Mouse (Mus musculus) cerebellum, adult 2 months (tissue): Measurements from ENCODE around the gene Atp8b2. TPM values are rescaled to one million over a fixed set of nuclear protein-coding genes. Genes with fewer than 3 reads are reported as not detected.
A peak's percentile ranks its signal among the peaks of the same experiment; 100 is the strongest.

Experiments
- DNase-seq, 2 experiments: peaks; one replicate each; pipeline ENCODE4 v3.0.0; 2021
- H3K27ac ChIP-seq: fragments of 200-500 bp; 2 replicates; pipeline ENCODE4 v1.5.1; 2012; ENCODE audit warnings: low read length, control low read depth, inconsistent platforms; ENCODE audit not compliant: insufficient read depth
- H3K27me3 ChIP-seq: fragments of 200-500 bp; 2 replicates; pipeline ENCODE4 v1.6.1; 2012; ENCODE audit warnings: inconsistent platforms, mild to moderate bottlenecking, low read length, moderate library complexity; ENCODE audit not compliant: control insufficient read depth, insufficient read depth
- H3K4me1 ChIP-seq: fragments of 200-500 bp; 2 replicates; pipeline ENCODE4 v1.6.1; 2011; ENCODE audit warnings: low read length; ENCODE audit not compliant: control insufficient read depth, insufficient read depth
- H3K4me3 ChIP-seq: fragments of 200-500 bp; replicated peaks from 2 replicates; pipeline ENCODE3; 2011; ENCODE audit warnings: mild to moderate bottlenecking, low read depth, low read length, control low read depth; ENCODE audit not compliant: insufficient read depth
- CTCF ChIP-seq: fragments of 200-500 bp; IDR thresholded peaks from 2 replicates; pipeline ENCODE4 v1.5.1; 2011; ENCODE audit warnings: low read depth, mild to moderate bottlenecking, control low read depth, low read length, moderate library complexity, borderline replicate concordance; ENCODE audit not compliant: insufficient read depth
- POLR2A ChIP-seq: fragments of 200-500 bp; IDR thresholded peaks from 2 replicates; pipeline ENCODE4 v1.6.1; 2011; ENCODE audit warnings: low read length, control low read depth, borderline replicate concordance; ENCODE audit not compliant: insufficient read depth
- WGBS: fragments of 180-500 bp; shearing (Covaris S2); methylation state at CpG from one replicate; pipeline ENCODE4 v1.1.7; 2018; 5-methylcytosine and 5-hydroxymethylcytosine counted together
- polyA plus RNA-seq: library from polyadenylated mRNA; depleted of rRNA; stranded (reverse); fragments of >200 nt; gene quantifications from 2 replicates; pipeline ENCODE4 v1.2.3, GENCODE M21; 2012

Gene Atp8b2
- polyA plus RNA-seq, 1 experiment: 91.9 TPM

GRCm38 (mm10) chr3:89994807-89995515, 31.7 kb upstream of the Atp8b2 start:
- Histone ChIP-seq H3K27me3 (no peaks in the 10 kb centered on the region), H3K4me3 (no peak overlapping the region), H3K4me1 (no peaks in the 10 kb centered on the region), H3K27ac (no peak overlapping the region)
- WGBS: 83% methylated on average over 5 of the region's 5 CpGs
- TF ChIP-seq POLR2A: no peak
- no peak for TF ChIP-seq CTCF
- DNase-seq: no peak

DNA sequence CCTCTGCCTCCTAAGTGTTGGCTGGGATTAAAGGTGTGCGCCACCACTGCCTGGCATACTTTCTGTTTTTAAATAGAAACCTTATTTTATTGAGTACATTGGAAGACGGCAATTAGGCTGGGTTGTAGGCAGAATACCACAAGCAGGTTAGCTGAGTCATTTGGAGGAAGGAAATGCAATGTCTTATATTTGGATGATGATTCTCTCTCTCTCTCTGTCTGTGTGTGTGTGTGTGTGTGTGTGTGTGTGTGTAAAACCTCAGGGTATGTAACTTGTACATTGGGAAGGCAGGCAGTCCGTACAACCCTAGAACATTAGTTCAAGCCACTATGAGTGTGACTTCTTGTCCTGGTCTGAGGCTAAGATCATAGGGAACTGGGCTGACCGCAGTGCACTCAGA, 24.5 kb upstream of the Atp8b2 start:
- H3K4me3 ChIP-seq: no peak overlapping the region
- 91% methylated on average over 4 of the region's 4 CpGs for WGBS
- DNase-seq: no peak
- H3K4me1 ChIP-seq: no peaks in the 10 kb centered on the region
- no peaks in the 10 kb centered on the region for H3K27me3 ChIP-seq
- no peak overlapping the region for H3K27ac ChIP-seq
- TF ChIP-seq CTCF (no peak), POLR2A (no peak)

DNA sequence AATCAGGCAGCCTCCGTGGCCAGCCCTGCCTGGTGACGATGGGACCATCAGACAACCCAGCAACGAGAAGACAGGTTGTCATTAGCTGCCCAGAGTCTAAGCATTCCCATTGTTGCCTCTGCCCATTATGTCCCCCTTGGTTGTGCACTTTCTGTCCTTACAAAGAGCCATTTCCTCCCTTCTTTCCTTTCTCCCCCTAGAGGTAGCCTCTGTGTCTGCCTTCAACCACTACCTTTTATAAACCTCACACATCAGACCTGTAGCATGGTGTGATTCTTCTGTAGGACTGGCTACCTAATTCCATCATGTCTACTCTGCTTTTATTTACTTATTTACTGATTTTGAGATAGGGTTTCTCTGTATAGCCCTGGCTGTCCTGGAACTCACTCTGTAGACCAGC, 23.9 kb upstream of the Atp8b2 start:
- H3K27me3 ChIP-seq: no peaks in the 10 kb centered on the region
- no peak for DNase-seq
- no peak overlapping the region for H3K4me3 ChIP-seq
- TF ChIP-seq POLR2A: no peak
- no peak for TF ChIP-seq CTCF
- H3K27ac ChIP-seq: no peak overlapping the region
- no peaks in the 10 kb centered on the region for H3K4me1 ChIP-seq
- 55% methylated on average over 3 of the region's 3 CpGs for WGBS

DNA sequence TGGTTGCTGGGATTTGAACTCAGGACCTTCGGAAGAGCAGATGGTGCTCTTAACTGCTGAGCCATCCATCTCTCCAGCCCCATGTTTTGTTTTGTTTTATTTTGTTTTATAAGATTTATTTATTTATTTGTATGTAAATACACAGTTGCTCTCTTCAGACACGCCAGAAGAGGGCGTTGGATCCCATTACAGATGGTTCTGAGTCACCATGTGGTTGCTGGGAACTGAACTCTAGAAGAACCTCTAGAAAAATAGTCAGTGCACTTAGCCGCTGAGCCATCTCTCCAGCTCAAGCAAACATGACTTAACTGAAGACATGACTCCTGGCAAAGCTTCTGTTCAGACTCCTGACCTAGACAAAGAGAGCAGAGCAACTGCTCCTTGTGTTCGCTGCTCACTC, 19.1 kb upstream of the Atp8b2 start:
- no peak overlapping the region for H3K27ac ChIP-seq
- TF ChIP-seq POLR2A: no peak
- TF ChIP-seq CTCF: no peak
- 73% methylated on average over 5 of the region's 5 CpGs for WGBS
- H3K27me3 ChIP-seq: no peaks in the 10 kb centered on the region
- no peak overlapping the region for H3K4me3 ChIP-seq
- DNase-seq: no peak
- no peaks in the 10 kb centered on the region for H3K4me1 ChIP-seq

DNA sequence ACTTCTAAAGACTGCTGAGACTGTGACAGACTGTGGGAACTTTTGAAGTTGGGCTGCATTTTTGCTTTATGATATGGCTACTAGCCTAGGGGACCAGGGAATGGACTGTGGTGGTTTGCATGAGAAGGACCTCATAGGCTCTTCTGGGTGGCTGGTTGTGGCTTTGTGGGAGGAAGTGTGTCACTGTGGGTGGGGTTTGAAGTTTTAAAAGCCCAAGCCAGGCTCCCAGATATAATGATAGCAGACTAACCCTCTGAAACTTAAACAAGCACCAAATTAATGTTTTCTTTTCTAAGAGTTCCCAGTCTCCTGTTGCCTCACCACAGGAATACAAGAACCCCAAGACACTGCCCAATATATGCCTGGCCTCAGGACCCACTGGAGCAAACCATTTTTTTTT, 13.6 kb upstream of the Atp8b2 start:
- Histone ChIP-seq H3K4me3 (no peak overlapping the region), H3K4me1 (no peaks in the 10 kb centered on the region), H3K27me3 (no peaks in the 10 kb centered on the region), H3K27ac (no peak overlapping the region)
- no peak for DNase-seq
- no peak for TF ChIP-seq POLR2A
- no peak for TF ChIP-seq CTCF

- Histone ChIP-seq H3K4me1 (peaks cover 4% of the 10 kb centered on the region), H3K27me3 (no peaks in the 10 kb centered on the region), H3K4me3 (no peak overlapping the region), H3K27ac (no peak overlapping the region)
- DNase-seq: no peak
- 69% methylated on average over 7 of the region's 7 CpGs for WGBS
- TF ChIP-seq CTCF (no peak), POLR2A (no peak)
Observed at GRCm38 (mm10) chr3:89968509-89968908, 5.2 kb upstream of the Atp8b2 start.

- WGBS: 74% methylated on average over 4 of the region's 4 CpGs
- no peak for DNase-seq
- TF ChIP-seq POLR2A (no peak), CTCF (0 out of 2 replicates have a peak, but pooled peaks have one; percentile 15)
- Histone ChIP-seq H3K27ac (no peak overlapping the region), H3K27me3 (no peaks in the 10 kb centered on the region), H3K4me1 (peaks cover 7% of the 10 kb centered on the region), H3K4me3 (no peak overlapping the region)
Observed at GRCm38 (mm10) chr3:89966946-89967345, 3.6 kb upstream of the Atp8b2 start.

- TF ChIP-seq POLR2A: no peak
- no peak for TF ChIP-seq CTCF
- Histone ChIP-seq H3K4me1 (peaks cover 15% of the 10 kb centered on the region), H3K4me3 (no peak overlapping the region), H3K27ac (no peak overlapping the region), H3K27me3 (no peaks in the 10 kb centered on the region)
- DNase-seq: no peak
- 70% methylated on average over 5 of the region's 5 CpGs for WGBS
Observed at GRCm38 (mm10) chr3:89965972-89966371, 2.7 kb upstream of the Atp8b2 start.

DNA sequence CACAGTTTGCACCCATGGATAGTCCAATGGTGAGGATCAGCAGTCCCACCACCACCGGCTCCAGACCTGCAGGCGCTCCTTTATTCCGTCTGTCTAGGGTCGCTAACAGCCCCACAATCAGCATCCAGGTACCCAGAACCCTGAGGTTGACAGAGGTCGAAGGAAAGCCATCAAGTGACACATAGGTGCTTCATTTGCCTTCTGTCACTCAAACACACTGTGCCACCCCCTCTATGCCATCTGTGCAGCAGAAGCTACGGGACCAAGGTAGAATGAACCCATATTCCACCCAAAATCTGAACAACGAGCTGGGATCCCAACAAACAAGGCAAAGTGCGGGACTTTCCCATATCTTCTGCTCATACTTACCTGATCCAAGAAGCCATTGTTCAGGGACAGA, 2.2 kb upstream of the Atp8b2 start:
- 92% methylated on average over 8 of the region's 8 CpGs for WGBS
- no peak for TF ChIP-seq CTCF
- TF ChIP-seq POLR2A: no peak
- H3K27me3 ChIP-seq: no peaks in the 10 kb centered on the region
- H3K27ac ChIP-seq: no peak overlapping the region
- H3K4me1 ChIP-seq: peaks cover 16% of the 10 kb centered on the region
- no peak for DNase-seq
- H3K4me3 ChIP-seq: no peak overlapping the region
